ENCODE assay signal across 8 mouse cellular contexts in genomic region chr12:110978607-110979406, GRCm38 (mm10). TPM values are rescaled to one million over a fixed set of nuclear protein-coding genes. Genes with fewer than 3 reads are reported as not detected.
DNase-seq lines count a peak whose midpoint lies in the region; ATAC-seq and TF ChIP-seq lines count a peak whose summit lies in the region.

Gene Ankrd9 (minus strand): TSS chr12:110979040.

- H3K27me3 ChIP-seq in forebrain, embryonic 10.5 days (ENCODE audit: poor library complexity, severe bottlenecking), result peaks cover 19% of the 10 kb centered on the region
- 0 out of 2 replicates have a peak, but pooled peaks cover 3% of the 10 kb centered on the region for H3K27me3 ChIP-seq in heart, embryonic 15.5 days
- no peaks in the 10 kb centered on the region for H3K27me3 ChIP-seq in liver, embryonic 14.5 days (ENCODE audit: control insufficient read depth, insufficient read depth, low read length)
- H3K27me3 ChIP-seq in neural tube, embryonic 11.5 days (ENCODE audit: control insufficient read depth, insufficient read depth, low read length), result no peaks in the 10 kb centered on the region
- H3K27me3 ChIP-seq in stomach, postnatal 0 days (ENCODE audit: control insufficient read depth, insufficient read depth, low read length), result no peaks in the 10 kb centered on the region

- H3K9me3 ChIP-seq in forebrain, embryonic 10.5 days, result no peaks in the 10 kb centered on the region; the same call in 1 of the 2 replicates
- H3K9me3 ChIP-seq in heart, embryonic 15.5 days (replicated peaks), result no peaks in the 10 kb centered on the region
- no peaks in the 10 kb centered on the region for H3K9me3 ChIP-seq in liver, embryonic 14.5 days (ENCODE audit: control insufficient read depth, low read length)
- no peaks in the 10 kb centered on the region for H3K9me3 ChIP-seq in neural tube, embryonic 11.5 days (ENCODE audit: control insufficient read depth, low read length)
- H3K9me3 ChIP-seq in stomach, postnatal 0 days (ENCODE audit: control insufficient read depth, low read length), result no peaks in the 10 kb centered on the region

- H3K36me3 ChIP-seq in forebrain, embryonic 10.5 days (replicated peaks), result peaks cover 39% of the 10 kb centered on the region
- H3K36me3 ChIP-seq in heart, embryonic 15.5 days, result peaks cover 23% of the 10 kb centered on the region
- H3K36me3 ChIP-seq in liver, embryonic 14.5 days (replicated peaks; ENCODE audit: control insufficient read depth, insufficient read depth, low read depth), result peaks cover 34% of the 10 kb centered on the region
- peaks cover 2% of the 10 kb centered on the region for H3K36me3 ChIP-seq in neural tube, embryonic 11.5 days (ENCODE audit: control insufficient read depth, insufficient read depth, low read length)
- peaks cover 2% of the 10 kb centered on the region; the same call in 1 of the 2 replicates for H3K36me3 ChIP-seq in stomach, postnatal 0 days (ENCODE audit: control insufficient read depth, insufficient read depth, low read length)

- H3K4me2 ChIP-seq in heart, embryonic 15.5 days, result peak within 1 kb of the TSS; percentile 92
- peak within 1 kb of the TSS; percentile 90 for H3K4me2 ChIP-seq in liver, embryonic 14.5 days (ENCODE audit: low read depth)
- H3K4me2 ChIP-seq in neural tube, embryonic 11.5 days (ENCODE audit: low read depth), result peak within 1 kb of the TSS; percentile 95
- peak within 1 kb of the TSS; percentile 90 for H3K4me2 ChIP-seq in stomach, postnatal 0 days (replicated peaks; ENCODE audit: low read depth)

- peak; percentile 87 to 91 for DNase-seq in CD8-positive naive resting alpha-beta T cell, adult 2 months (ENCODE audit: low read depth in 2 of 2, low spot score in 2 of 2)
- peak; percentile 96 for DNase-seq in c-Kit-positive CD71-negative TER-119-negative erythroid progenitor cells, embryonic 14.5 days (ENCODE audit: low read depth)
- peak; percentile 98 for DNase-seq in forebrain, embryonic 10.5 days (ENCODE audit: extremely low spot score, low spot score)
- DNase-seq in kidney, postnatal 25 days, result peak; percentile 100
- DNase-seq in liver, embryonic 14.5 days (ENCODE audit: low read depth in 3 of 3, low spot score in 3 of 3), result peak; percentile 95 to 97 (median 97)
- DNase-seq in neural tube, embryonic 11.5 days (ENCODE audit: low spot score), result peak; percentile 96
- DNase-seq in stomach, postnatal 0 days (ENCODE audit: low spot score), result peak; percentile 98

- H3K4me3 ChIP-seq in forebrain, embryonic 10.5 days, result peak within 1 kb of the TSS; percentile 93
- peak within 1 kb of the TSS; percentile 89 for H3K4me3 ChIP-seq in heart, embryonic 15.5 days
- H3K4me3 ChIP-seq in liver, embryonic 14.5 days (ENCODE audit: insufficient read depth in 1 of 2, low read depth in 2 of 2, low read length in 2 of 2), result peak within 1 kb of the TSS; percentile 91 to 96
- H3K4me3 ChIP-seq in neural tube, embryonic 11.5 days (ENCODE audit: low read depth, low read length), result peak within 1 kb of the TSS; percentile 86
- peak within 1 kb of the TSS; percentile 77 for H3K4me3 ChIP-seq in stomach, postnatal 0 days (ENCODE audit: low read depth, low read length)

- WGBS in forebrain, embryonic 10.5 days, result under 1% methylated on average over 90 of the region's 90 CpGs
- under 1% methylated on average over 64 of the region's 90 CpGs for WGBS in heart, embryonic 15.5 days
- under 1% methylated on average over 70 of the region's 90 CpGs for WGBS in liver, embryonic 14.5 days (ENCODE audit: insufficient replicate concordance)
- under 1% methylated on average over 88 of the region's 90 CpGs for WGBS in neural tube, embryonic 11.5 days
- under 1% methylated on average over 68 of the region's 90 CpGs for WGBS in stomach, postnatal 0 days

- peak; percentile 95 for ATAC-seq in heart, embryonic 15.5 days (replicated peaks; ENCODE audit: insufficient number of reproducible peaks, insufficient read depth, low FRiP score, low read depth)
- ATAC-seq in liver, embryonic 14.5 days (ENCODE audit: insufficient read depth), result peak; percentile 85
- peak; percentile 98 for ATAC-seq in neural tube, embryonic 11.5 days (ENCODE audit: insufficient read depth, low FRiP score, low TSS enrichment)
- peak; percentile 96 for ATAC-seq in stomach, postnatal 0 days (ENCODE audit: low FRiP score, low TSS enrichment)

- H3K9ac ChIP-seq in heart, embryonic 15.5 days, result peak within 1 kb of the TSS; percentile 84
- peak within 1 kb of the TSS; percentile 98 for H3K9ac ChIP-seq in liver, embryonic 14.5 days (replicated peaks)
- H3K9ac ChIP-seq in neural tube, embryonic 11.5 days (ENCODE audit: low read length), result peak within 1 kb of the TSS; percentile 86
- peak within 1 kb of the TSS; percentile 87 for H3K9ac ChIP-seq in stomach, postnatal 0 days (ENCODE audit: low read length)

- H3K4me1 ChIP-seq in forebrain, embryonic 10.5 days, result peaks cover 40% of the 10 kb centered on the region
- H3K4me1 ChIP-seq in heart, embryonic 15.5 days (replicated peaks), result peaks cover 30% of the 10 kb centered on the region
- peaks cover 47 to 48% of the 10 kb centered on the region in 2 experiments for H3K4me1 ChIP-seq in liver, embryonic 14.5 days (replicated peaks; ENCODE audit: control insufficient read depth in 2 of 2, insufficient read depth in 2 of 2, low read length in 1 of 2)
- peaks cover 3% of the 10 kb centered on the region; the same call in 1 of the 2 replicates for H3K4me1 ChIP-seq in neural tube, embryonic 11.5 days (ENCODE audit: control insufficient read depth, insufficient read depth, low read length)
- 0 out of 2 replicates have a peak, but pooled peaks cover 4% of the 10 kb centered on the region for H3K4me1 ChIP-seq in stomach, postnatal 0 days (replicated peaks; ENCODE audit: control insufficient read depth, insufficient read depth)

- TF ChIP-seq EP300 in liver, embryonic 14.5 days (IDR thresholded peaks at IDR 0.05; ENCODE audit: low read depth), result no peak
- TF ChIP-seq EP300 in stomach, postnatal 0 days (optimal IDR thresholded peaks at IDR 0.05), result no peak

- H3K27ac ChIP-seq in forebrain, embryonic 10.5 days, result peak within 1 kb of the TSS; percentile 94
- H3K27ac ChIP-seq in heart, embryonic 15.5 days, result peak within 1 kb of the TSS; percentile 95
- H3K27ac ChIP-seq in liver, embryonic 14.5 days, result peak within 1 kb of the TSS; percentile 88
- H3K27ac ChIP-seq in neural tube, embryonic 11.5 days (ENCODE audit: low read depth, low read length), result peak within 1 kb of the TSS; percentile 70
- H3K27ac ChIP-seq in stomach, postnatal 0 days (replicated peaks), result peak within 1 kb of the TSS; percentile 91

- no peak; the same call in 1 of the 2 replicates for TF ChIP-seq CTCF in liver, embryonic 14.5 days (IDR thresholded peaks at IDR 0.05; ENCODE audit: low read depth)
- 0 out of 2 replicates have a peak, but pooled peaks have one; percentile 6 for TF ChIP-seq CTCF in stomach, postnatal 0 days (IDR thresholded peaks at IDR 0.05; ENCODE audit: low read depth)

RNA-seq across cellular contexts. Expression of gene Ankrd9, which starts in this region (rescaled TPM):
- 20.4 and 20.8 TPM in 2 replicates for polyA plus RNA-seq in forebrain, embryonic 10.5 days (2016; fragmentation: Nextera tagmentation; extraction: Ambion mirVana)
- polyA plus RNA-seq in heart, embryonic 15.5 days (2015; fragmentation: Nextera tagmentation; extraction: Ambion mirVana), result 15.4 and 18.0 TPM in 2 replicates
- 47.4 and 57.4 TPM in 2 replicates for polyA plus RNA-seq in liver, embryonic 14.5 days (2012; rRNA removed)
- polyA plus RNA-seq in liver, embryonic 14.5 days (2014; fragmentation: Nextera tagmentation; extraction: Ambion mirVana), result 41.8 and 49.8 TPM in 2 replicates
- 9.6 and 12.1 TPM in 2 replicates for polyA plus RNA-seq in neural tube, embryonic 11.5 days (2014; fragmentation: Nextera tagmentation; extraction: Ambion mirVana)
- polyA plus RNA-seq in stomach, postnatal 0 days (2015; fragmentation: Nextera tagmentation; extraction: Ambion mirVana), result 25.1 and 25.9 TPM in 2 replicates

Comparison
In these comparisons a context has a peak if more than half of its experiments do, and no peak if none do; other contexts are left out.
1. Peak in every context shown above with its lines: DNase-seq, ATAC-seq, H3K4me3 ChIP-seq and H3K27ac ChIP-seq.